Mouse (Mus musculus) ES-Bruce4 (cell line): ENCODE measurements at regions not wholly inside any gene's neighbourhood (a gene's known extent, or its start where the extent isn't known, plus 50 kb on each side); places are given as distances from the start of the nearest gene placed in this dataset.
A peak's percentile ranks its signal among the peaks of the same experiment; 100 is the strongest.

Source experiments
- H3K27ac ChIP-seq: 2 replicates; pipeline ENCODE4 v1.5.1; 2012; ENCODE audit warnings: low read length, inconsistent platforms; ENCODE audit not compliant: insufficient read depth
- H3K27me3 ChIP-seq: 2 replicates; pipeline ENCODE4 v1.6.1; 2012; ENCODE audit warnings: mild to moderate bottlenecking, low read length, inconsistent platforms; ENCODE audit not compliant: control insufficient read depth, poor library complexity, insufficient read depth, severe bottlenecking
- H3K36me3 ChIP-seq: 2 replicates; pipeline ENCODE4 v1.6.1; 2012; ENCODE audit warnings: inconsistent platforms, mild to moderate bottlenecking, low read length, moderate library complexity; ENCODE audit not compliant: control insufficient read depth, poor library complexity, insufficient read depth, severe bottlenecking
- H3K4me1 ChIP-seq: one replicate; pipeline ENCODE4 v1.8.1; 2011; ENCODE audit warnings: low read length; ENCODE audit not compliant: control insufficient read depth, insufficient read depth
- H3K4me3 ChIP-seq: 2 replicates; pipeline ENCODE4 v1.5.1; 2011; ENCODE audit warnings: low read depth, mild to moderate bottlenecking, low read length
- H3K9ac ChIP-seq: 2 replicates; pipeline ENCODE4 v1.6.1; 2012; ENCODE audit warnings: low read depth, mild to moderate bottlenecking, inconsistent platforms; ENCODE audit not compliant: poor library complexity, severe bottlenecking
- H3K9me3 ChIP-seq: replicated peaks from 2 replicates; pipeline ENCODE4 v1.6.1; 2012; ENCODE audit warnings: mild to moderate bottlenecking, low read length, inconsistent platforms; ENCODE audit not compliant: control insufficient read depth, poor library complexity, insufficient read depth, severe bottlenecking
- CTCF ChIP-seq: IDR thresholded peaks from one replicate; pipeline ENCODE4 v1.8.1; 2011; ENCODE audit warnings: low read depth, low read length
- EP300 ChIP-seq: IDR thresholded peaks from 2 replicates; pipeline ENCODE4 v1.6.1; 2011; ENCODE audit warnings: low read depth, low read length; ENCODE audit not compliant: insufficient read depth
- POLR2A ChIP-seq: IDR thresholded peaks from one replicate; pipeline ENCODE4 v1.8.1; 2011; ENCODE audit warnings: low read length; ENCODE audit not compliant: insufficient read depth

DNA sequence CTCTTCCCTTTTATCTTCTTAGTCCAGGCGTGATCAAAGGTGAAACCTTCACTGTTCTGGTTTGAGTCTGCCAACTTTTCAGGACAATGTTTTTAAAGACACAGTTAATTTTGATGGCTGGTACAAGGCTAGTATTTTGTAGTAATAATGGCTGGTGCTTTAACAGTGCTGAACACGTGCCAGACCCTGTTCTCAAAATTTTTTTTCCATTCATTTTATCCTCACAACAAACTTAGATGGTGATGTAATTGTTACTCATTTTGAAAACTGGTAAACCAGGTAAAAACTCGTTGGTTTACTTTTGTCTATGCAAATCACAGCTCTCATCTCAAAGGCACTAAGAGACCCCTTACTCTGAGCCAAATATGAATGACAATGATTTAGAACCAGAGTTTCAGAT is 171.8 kb upstream of the Slc7a14 start:
- Histone ChIP-seq H3K27me3 (no peaks in the 10 kb centered on the region), H3K9me3 (no peaks in the 10 kb centered on the region), H3K4me3 (no peak overlapping the region), H3K36me3 (no peaks in the 10 kb centered on the region), H3K27ac (no peak overlapping the region), H3K4me1 (no peaks in the 10 kb centered on the region), H3K9ac (no peak overlapping the region)
- no peak for TF ChIP-seq POLR2A
- TF ChIP-seq CTCF, result no peak
- TF ChIP-seq EP300, result no peak

- Histone ChIP-seq H3K4me1 (no peaks in the 10 kb centered on the region), H3K27ac (no peak overlapping the region), H3K27me3 (no peaks in the 10 kb centered on the region), H3K36me3 (no peaks in the 10 kb centered on the region), H3K9ac (no peak overlapping the region), H3K4me3 (no peak overlapping the region), H3K9me3 (no peaks in the 10 kb centered on the region)
- TF ChIP-seq POLR2A (no peak), EP300 (no peak), CTCF (no peak)
Measured at GRCm38 (mm10) chr3:31467882-31468281, 157.7 kb upstream of the Slc7a14 start.

DNA sequence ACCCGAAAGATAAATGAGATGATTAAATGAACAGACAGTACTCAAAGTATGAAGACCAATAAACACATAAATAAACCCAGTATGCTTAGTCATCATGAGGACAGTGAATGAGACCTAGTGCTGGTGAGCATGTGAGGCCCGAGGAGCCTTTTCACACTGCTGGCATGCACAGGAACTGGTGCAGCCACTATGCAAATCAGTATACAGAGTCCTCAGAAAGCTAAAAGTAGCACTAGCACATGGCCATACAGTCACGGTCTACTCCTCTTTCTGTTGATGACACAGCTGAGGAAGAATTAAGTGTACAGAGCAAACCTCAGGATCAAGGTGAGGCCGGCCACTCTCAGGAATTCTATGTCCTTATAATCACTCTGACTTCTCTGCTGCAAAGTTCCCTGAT is 154.1 kb upstream of the Slc7a14 start:
- Histone ChIP-seq H3K27ac (no peak overlapping the region), H3K27me3 (no peaks in the 10 kb centered on the region), H3K4me3 (no peak overlapping the region), H3K9ac (no peak overlapping the region), H3K36me3 (no peaks in the 10 kb centered on the region), H3K9me3 (no peaks in the 10 kb centered on the region), H3K4me1 (no peaks in the 10 kb centered on the region)
- TF ChIP-seq POLR2A, result no peak
- no peak for TF ChIP-seq EP300
- no peak for TF ChIP-seq CTCF

GRCm38 (mm10) chr3:31459456-31459855 is 149.3 kb upstream of the Slc7a14 start:
- Histone ChIP-seq H3K9me3 (no peaks in the 10 kb centered on the region), H3K9ac (no peak overlapping the region)
- TF ChIP-seq EP300 (no peak), CTCF (peak; percentile 64), POLR2A (no peak)

GRCm38 (mm10) chr3:31457938-31458337 is 147.8 kb upstream of the Slc7a14 start:
- H3K9me3 ChIP-seq, result no peaks in the 10 kb centered on the region
- H3K4me3 ChIP-seq, result no peak overlapping the region
- H3K27me3 ChIP-seq, result no peaks in the 10 kb centered on the region; the same call in 1 of the 2 replicates
- no peaks in the 10 kb centered on the region for H3K4me1 ChIP-seq
- H3K36me3 ChIP-seq, result no peaks in the 10 kb centered on the region
- TF ChIP-seq POLR2A, result no peak
- TF ChIP-seq CTCF, result no peak
- no peak for TF ChIP-seq EP300
- no peak overlapping the region for H3K9ac ChIP-seq
- H3K27ac ChIP-seq, result no peak overlapping the region

More at GRCm38 (mm10) chr3:31459456-31459855, 149.3 kb upstream of the Slc7a14 start:
- H3K36me3 ChIP-seq, result no peaks in the 10 kb centered on the region
- no peaks in the 10 kb centered on the region for H3K4me1 ChIP-seq
- no peak overlapping the region for H3K27ac ChIP-seq
- H3K4me3 ChIP-seq, result no peak overlapping the region
- H3K27me3 ChIP-seq, result no peaks in the 10 kb centered on the region; the same call in 1 of the 2 replicates

GRCm38 (mm10) chr3:31455031-31455430 is 144.9 kb upstream of the Slc7a14 start:
- no peak overlapping the region for H3K9ac ChIP-seq
- H3K27ac ChIP-seq, result 0 out of 2 replicates have a peak overlapping the region, but pooled peaks have one; percentile 19
- H3K36me3 ChIP-seq, result no peaks in the 10 kb centered on the region
- no peak overlapping the region for H3K4me3 ChIP-seq
- peaks cover 15% of the 10 kb centered on the region for H3K9me3 ChIP-seq
- TF ChIP-seq CTCF, result no peak
- TF ChIP-seq EP300, result no peak
- no peak for TF ChIP-seq POLR2A
- H3K4me1 ChIP-seq, result no peaks in the 10 kb centered on the region
- H3K27me3 ChIP-seq, result no peaks in the 10 kb centered on the region; the same call in 1 of the 2 replicates
